Mouse (Mus musculus) heart, embryonic 11.5 days (tissue): ENCODE results near the gene Gatc. TPM values are rescaled to one million over a fixed set of nuclear protein-coding genes. Genes with fewer than 3 reads are reported as not detected.
"Not testable (repeated sequence)": the region's sequence is repeated elsewhere in the genome, so short reads cannot be mapped to it uniquely, and the experiment has no call there.

Experiments
- ATAC-seq: fragments of 200-750 bp; cut with Nextera tagmentation; replicated peaks from 2 replicates; pipeline ENCODE4 v1.8.0; 2017; ENCODE audit warnings: moderate library complexity; ENCODE audit not compliant: insufficient number of reproducible peaks, low FRiP score, low TSS enrichment
- H3K27ac ChIP-seq: fragments of 300-500 bp; sonication (generic); 2 replicates; pipeline ENCODE4 v1.5.1; 2014; ENCODE audit warnings: mild to moderate bottlenecking, low read depth, low read length
- H3K27me3 ChIP-seq: fragments of 300-500 bp; sonication (generic); 2 replicates; pipeline ENCODE4 v1.6.1; 2014; ENCODE audit warnings: mild to moderate bottlenecking, low read length, mixed read lengths; ENCODE audit not compliant: control insufficient read depth, insufficient read depth
- H3K36me3 ChIP-seq: fragments of 300-500 bp; sonication (generic); 2 replicates; pipeline ENCODE4 v1.6.1; 2014; ENCODE audit warnings: mild to moderate bottlenecking, low read length, moderate library complexity, mixed read lengths; ENCODE audit not compliant: control insufficient read depth, insufficient read depth
- H3K4me1 ChIP-seq: fragments of 300-500 bp; sonication (generic); 2 replicates; pipeline ENCODE4 v1.6.1; 2014; ENCODE audit warnings: low read length; ENCODE audit not compliant: control insufficient read depth, insufficient read depth
- H3K4me2 ChIP-seq: fragments of 300-500 bp; sonication (generic); 2 replicates; pipeline ENCODE4 v1.6.1; 2014; ENCODE audit warnings: mild to moderate bottlenecking, moderate library complexity
- H3K4me3 ChIP-seq: fragments of 300-500 bp; sonication (generic); 2 replicates; pipeline ENCODE4 v1.5.1; 2014; ENCODE audit warnings: low read depth, low read length
- H3K9ac ChIP-seq: fragments of 300-500 bp; sonication (generic); 2 replicates; pipeline ENCODE4 v1.6.1; 2014; ENCODE audit warnings: mild to moderate bottlenecking, low read depth, low read length, moderate library complexity
- H3K9me3 ChIP-seq: fragments of 300-500 bp; sonication (generic); replicated peaks from 2 replicates; pipeline ENCODE4 v1.6.1; 2016; ENCODE audit warnings: low read length; ENCODE audit not compliant: control insufficient read depth
- WGBS: fragments of 180-500 bp; shearing (Covaris S2); extraction: QIAGEN DNeasy Blood & Tissue Kit; methylation state at CpG from one replicate; pipeline ENCODE4 v1.1.7; 2014; ENCODE audit not compliant: insufficient replicate concordance; 5-methylcytosine and 5-hydroxymethylcytosine counted together
- polyA plus RNA-seq: library from polyadenylated mRNA; unstranded; fragments of >200 nt; fragmentation: Nextera tagmentation; extraction: Ambion mirVana; gene quantifications from 2 replicates; pipeline ENCODE4 v1.2.1, GENCODE M21; 2014

The Gatc gene
- polyA plus RNA-seq, 1 experiment from 2014 or later = 31.0 TPM

- Histone ChIP-seq H3K27ac (peak overlapping the region; percentile 58), H3K4me2 (peak overlapping the region; percentile 29; the same call in 1 of the 2 replicates), H3K4me1 (peaks cover 28% of the 10 kb centered on the region), H3K36me3 (no peaks in the 10 kb centered on the region), H3K9me3 (no peaks in the 10 kb centered on the region), H3K27me3 (no peaks in the 10 kb centered on the region), H3K9ac (no peak overlapping the region), H3K4me3 (no peak overlapping the region)
- no peak for ATAC-seq
- 46% methylated on average over 4 of the region's 4 CpGs for WGBS
Measured at GRCm38 (mm10) chr5:115312354-115312753, 28.6 kb downstream of the Gatc start.

- not testable (repeated sequence) for H3K9me3 ChIP-seq, ATAC-seq, H3K27ac ChIP-seq, H3K9ac ChIP-seq, H3K27me3 ChIP-seq, H3K36me3 ChIP-seq
- H3K4me2 ChIP-seq = peak overlapping the region; percentile 70; the same call in 1 of the 2 replicates
- WGBS = 62% methylated on average over 7 of the region's 7 CpGs
- H3K4me1 ChIP-seq = peaks cover 15% of the 10 kb centered on the region
- H3K4me3 ChIP-seq = 0 out of 2 replicates have a peak overlapping the region, but pooled peaks have one; percentile 91
Measured at GRCm38 (mm10) chr5:115302190-115302589, 38.8 kb downstream of the Gatc start.

GRCm38 (mm10) chr5:115301615-115302014, 39.4 kb downstream of the Gatc start:
- Histone ChIP-seq H3K36me3 (peaks cover 12% of the 10 kb centered on the region; the same call in 1 of the 2 replicates), H3K4me1 (peaks cover 15% of the 10 kb centered on the region), H3K27me3 (no peaks in the 10 kb centered on the region), H3K9ac (peak overlapping the region; percentile 62), H3K27ac (peak overlapping the region; percentile 69; the same call in 1 of the 2 replicates), H3K4me2 (peak overlapping the region; percentile 70), H3K4me3 (peak overlapping the region; percentile 91), H3K9me3 (no peaks in the 10 kb centered on the region)
- 33% methylated on average over 13 of the region's 13 CpGs for WGBS
- ATAC-seq = no peak

GRCm38 (mm10) chr5:115300792-115301614, 40.0 kb downstream of the Gatc start, which contains the start of gene Dynll1:
Gene Dynll1, minus strand, starts transcription at chr5:115300999.
- Histone ChIP-seq H3K36me3 (peaks cover 15% of the 10 kb centered on the region), H3K9me3 (no peaks in the 10 kb centered on the region), H3K4me2 (peak within 1 kb of the TSS; percentile 70), H3K9ac (peak within 1 kb of the TSS; percentile 88), H3K27me3 (no peaks in the 10 kb centered on the region), H3K4me1 (peaks cover 15% of the 10 kb centered on the region), H3K4me3 (peak within 1 kb of the TSS; percentile 91), H3K27ac (peak within 1 kb of the TSS; percentile 90)
- WGBS = under 1% methylated on average over 66 of the region's 66 CpGs
- ATAC-seq = peak; percentile 98

- no peaks in the 10 kb centered on the region for H3K9me3 ChIP-seq
- 0 out of 2 replicates have a peak, but pooled peaks have one; percentile 2 for ATAC-seq
Measured at GRCm38 (mm10) chr5:115300035-115300744, 40.8 kb downstream of the Gatc start.

GRCm38 (mm10) chr5:115296347-115296746, 44.6 kb downstream of the Gatc start:
- H3K36me3 ChIP-seq = peaks cover 26% of the 10 kb centered on the region
- no peak overlapping the region for H3K4me3 ChIP-seq
- H3K4me2 ChIP-seq = peak overlapping the region; percentile 6; the same call in 1 of the 2 replicates
- peaks cover 15% of the 10 kb centered on the region for H3K4me1 ChIP-seq
- H3K27me3 ChIP-seq = no peaks in the 10 kb centered on the region
- 0 out of 2 replicates have a peak overlapping the region, but pooled peaks have one; percentile 0 for H3K27ac ChIP-seq
- ATAC-seq = no peak
- no peaks in the 10 kb centered on the region for H3K9me3 ChIP-seq
- WGBS = 74% methylated on average over 10 of the region's 10 CpGs
- H3K9ac ChIP-seq = no peak overlapping the region

More at GRCm38 (mm10) chr5:115300035-115300744, 40.8 kb downstream of the Gatc start:
- H3K4me1 ChIP-seq = peaks cover 15% of the 10 kb centered on the region
- peaks cover 22% of the 10 kb centered on the region for H3K36me3 ChIP-seq
- under 1% methylated on average over 46 of the region's 46 CpGs for WGBS
- peak overlapping the region; percentile 90 for H3K27ac ChIP-seq
- no peaks in the 10 kb centered on the region for H3K27me3 ChIP-seq
- peak overlapping the region; percentile 88 for H3K9ac ChIP-seq
- H3K4me2 ChIP-seq = peak overlapping the region; percentile 70
- peak overlapping the region; percentile 91 for H3K4me3 ChIP-seq

- ATAC-seq = no peak
- WGBS = 85% methylated on average over 8 of the region's 8 CpGs
- no peak overlapping the region for H3K4me2 ChIP-seq
- peaks cover 26% of the 10 kb centered on the region for H3K36me3 ChIP-seq
- no peak overlapping the region for H3K9ac ChIP-seq
- no peak overlapping the region for H3K27ac ChIP-seq
- H3K9me3 ChIP-seq = no peaks in the 10 kb centered on the region
- no peak overlapping the region for H3K4me3 ChIP-seq
- no peaks in the 10 kb centered on the region for H3K27me3 ChIP-seq
- peaks cover 10% of the 10 kb centered on the region for H3K4me1 ChIP-seq
Measured at GRCm38 (mm10) chr5:115294173-115294572, 46.8 kb downstream of the Gatc start.

GRCm38 (mm10) chr5:115284735-115285134, 56.2 kb downstream of the Gatc start:
- WGBS = 85% methylated on average over 3 of the region's 3 CpGs

More at GRCm38 (mm10) chr5:115284735-115285134, 56.2 kb downstream of the Gatc start:
- Histone ChIP-seq H3K27me3 (no peaks in the 10 kb centered on the region), H3K36me3 (peaks cover 9% of the 10 kb centered on the region), H3K4me3 (no peak overlapping the region), H3K9ac (no peak overlapping the region), H3K4me2 (no peak overlapping the region), H3K9me3 (no peaks in the 10 kb centered on the region), H3K27ac (no peak overlapping the region), H3K4me1 (peaks cover 6% of the 10 kb centered on the region)
- no peak for ATAC-seq
